Mouse (Mus musculus): ENCODE measurements around the gene Ttll1. TPM values are rescaled to one million over a fixed set of nuclear protein-coding genes. Genes with fewer than 3 reads are reported as not detected.

Gene Ttll1
- 1 to 10 TPM; 3.6 to 5.1 TPM for total RNA-seq (2021)
- long read RNA-seq, experiment 1, transcript Ttll1-201 (12 exons, 2,060 nt) = major isoform, 6 of 7 reads
- long read RNA-seq, experiment 1, partial matches to known transcripts = 0 of 7 reads
- long read RNA-seq, experiment 1, other reads (novel, unspliced or antisense) = 1 of 7 reads
- long read RNA-seq, experiment 2, transcript Ttll1-201 (12 exons, 2,060 nt) = major isoform, 10 of 10 reads
- long read RNA-seq, experiment 2, partial matches to known transcripts = 0 of 10 reads
- long read RNA-seq, experiment 2, other reads (novel, unspliced or antisense) = 0 of 10 reads

GRCm38 (mm10) chr15:83510805-83511405 is at the start of gene Ttll1:
Ttll1 (minus strand) TSS chr15:83510893.
- intact Hi-C loops (cut with DNase I; ENCODE audit: low total_unique reads) = no loop called here
- peak; percentile 94 for DNase-seq

DNA sequence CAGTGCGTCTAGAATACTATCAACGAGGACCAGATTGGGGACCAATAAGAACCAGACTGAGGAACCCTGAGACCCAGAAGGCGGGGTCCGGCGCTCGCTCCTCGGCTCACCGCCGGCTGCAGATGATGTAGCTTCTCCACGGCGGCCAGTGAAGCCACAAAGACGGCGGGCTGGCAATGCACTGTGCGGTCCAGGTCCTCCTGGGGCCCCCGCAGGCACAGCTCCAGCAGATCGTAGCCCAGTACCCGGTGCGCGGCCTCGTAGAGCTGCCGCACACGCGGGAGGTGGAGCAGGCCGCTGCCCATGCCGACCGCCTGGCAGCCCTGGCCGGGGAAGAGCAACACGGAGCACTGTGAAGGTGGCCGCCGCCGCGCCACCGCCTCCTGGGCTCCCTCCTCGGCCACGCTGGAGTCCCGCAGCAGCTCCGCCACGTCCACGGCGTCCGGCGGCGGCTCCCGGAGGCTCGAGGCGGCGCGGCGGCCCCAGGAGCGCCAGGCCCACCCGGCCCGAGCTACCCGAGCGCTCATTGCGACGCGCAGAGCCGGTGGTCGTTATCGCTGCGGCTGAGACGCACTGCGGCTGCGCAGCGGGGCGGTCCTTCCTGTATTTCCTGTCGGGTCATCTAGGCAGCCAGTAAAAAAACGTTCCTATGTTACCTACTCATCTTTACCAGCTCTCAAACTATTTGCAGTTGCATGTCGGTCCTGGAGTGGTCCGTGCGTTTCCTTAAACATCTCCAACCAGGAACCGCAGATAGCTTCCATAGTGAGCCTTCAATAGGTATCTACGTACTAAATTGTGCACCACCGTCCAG is 44.7 kb upstream of the Ttll1 start:
- intact Hi-C loops (cut with DNase I; ENCODE audit: low total_unique reads) = no loop called here
- peak; percentile 86 for DNase-seq

- intact Hi-C loops (cut with DNase I; ENCODE audit: low total_unique reads) = no loop called here
These were observed 43.1 kb upstream of the Ttll1 start for GRCm38 (mm10) chr15:83553831-83554230.

DNA sequence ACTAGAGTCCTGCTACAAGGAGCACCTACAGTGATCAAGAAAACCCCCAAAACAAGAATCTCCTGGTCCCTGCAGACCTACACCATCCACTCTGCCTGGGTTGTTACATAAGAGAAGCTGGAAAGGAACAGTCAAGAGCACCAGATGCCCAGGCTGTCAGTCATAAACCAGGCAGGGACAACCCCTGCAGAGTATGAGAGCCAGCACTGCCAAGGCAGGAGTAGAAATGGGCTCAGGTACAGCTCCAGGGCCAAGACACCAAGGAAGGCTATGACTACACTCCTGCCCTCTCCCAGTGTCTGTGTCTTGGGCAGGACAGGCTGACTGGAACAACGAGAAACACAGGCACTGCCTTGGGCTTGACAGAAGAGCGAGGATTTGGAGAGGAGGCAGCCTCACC is 39.4 kb upstream of the Ttll1 start:
- intact Hi-C loops (cut with DNase I; ENCODE audit: low total_unique reads) = no loop called here

More at GRCm38 (mm10) chr15:83553831-83554230, 43.1 kb upstream of the Ttll1 start:
- DNase-seq = no peak

GRCm38 (mm10) chr15:83547144-83547543 is 36.5 kb upstream of the Ttll1 start:
- intact Hi-C loops (cut with DNase I; ENCODE audit: low total_unique reads) = no loop called here
- no peak for DNase-seq

More for the DNA sequence above, 39.4 kb upstream of the Ttll1 start:
- DNase-seq = no peak

GRCm38 (mm10) chr15:83546029-83546428 is 35.3 kb upstream of the Ttll1 start:
- intact Hi-C loops (cut with DNase I; ENCODE audit: low total_unique reads) = no loop called here
- no peak for DNase-seq

DNA sequence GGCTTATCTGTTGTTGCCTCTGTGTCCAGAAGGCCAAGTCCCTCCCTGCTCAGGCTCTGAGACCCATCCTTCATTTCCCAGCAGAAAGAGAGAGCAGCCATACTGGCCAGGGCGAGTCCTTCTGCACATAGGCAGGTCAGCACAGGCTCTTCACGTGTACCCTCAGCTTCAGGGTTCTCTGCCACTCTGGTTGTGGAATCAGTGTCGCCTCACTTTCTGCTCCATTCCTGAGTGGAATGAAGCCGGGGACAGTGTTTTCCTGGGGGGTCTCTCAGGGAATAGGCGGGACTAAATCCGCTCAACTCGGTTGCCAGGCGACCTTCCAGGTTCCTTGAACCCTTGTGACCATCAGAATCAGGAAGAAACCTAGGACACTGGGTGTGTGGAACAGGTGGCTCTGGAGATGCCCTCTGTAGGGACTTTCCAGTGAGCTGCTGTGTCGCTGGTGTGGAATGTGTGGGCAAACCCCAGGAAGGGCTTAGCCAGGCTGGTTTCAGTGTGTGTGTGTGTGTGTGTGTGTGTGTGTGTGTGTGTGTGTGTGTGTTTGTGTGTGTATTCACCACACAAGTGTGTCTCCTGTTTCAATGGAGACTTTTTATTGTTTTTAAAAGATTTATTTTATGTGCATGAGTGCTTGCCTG is 31.1 kb upstream of the Ttll1 start:
- intact Hi-C loops (cut with DNase I; ENCODE audit: low total_unique reads) = no loop called here
- no peak for DNase-seq

DNA sequence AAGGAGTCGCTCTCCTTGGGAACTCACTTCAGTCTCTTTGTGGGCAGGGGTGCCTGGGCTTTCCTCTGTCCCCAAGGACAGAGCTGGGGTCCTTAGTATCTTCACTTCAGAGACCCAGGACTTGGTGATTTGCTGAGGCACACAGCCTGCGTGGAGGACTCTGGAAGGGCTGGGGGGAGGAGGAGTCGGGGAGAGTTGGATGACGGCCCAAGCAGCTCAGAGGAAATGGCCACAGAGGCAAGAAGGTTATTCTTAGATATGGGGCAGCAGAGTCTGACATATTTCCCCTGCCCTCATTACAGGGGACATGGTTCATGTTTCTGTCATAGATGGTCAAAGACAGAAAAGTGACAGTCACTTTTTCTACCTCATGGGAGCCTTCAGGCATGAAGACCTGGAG is 29.2 kb upstream of the Ttll1 start:
- intact Hi-C loops (cut with DNase I; ENCODE audit: low total_unique reads) = no loop called here
- DNase-seq = peak; percentile 70

DNA sequence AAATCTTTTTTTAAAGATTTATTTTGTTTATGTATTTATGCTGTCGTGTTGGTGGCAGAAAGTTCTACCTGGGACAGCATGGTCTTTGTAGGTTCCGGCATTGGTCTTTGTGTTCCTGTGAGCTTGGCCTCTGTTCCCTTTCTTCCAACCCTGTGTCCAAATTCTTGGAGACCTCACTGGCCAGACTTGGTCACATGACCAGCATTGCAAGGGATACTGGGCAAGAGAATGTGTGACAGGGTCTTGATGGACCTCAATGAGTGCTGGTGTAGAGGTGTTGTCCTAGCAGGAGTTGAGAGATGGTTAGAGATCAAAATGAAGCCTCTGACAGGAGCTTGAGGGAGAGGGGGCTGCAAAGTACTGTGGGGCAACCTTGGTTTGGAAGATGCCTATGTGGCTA is 28.2 kb upstream of the Ttll1 start:
- intact Hi-C loops (cut with DNase I; ENCODE audit: low total_unique reads) = no loop called here
- DNase-seq = no peak

GRCm38 (mm10) chr15:83535890-83536231 is 25.2 kb upstream of the Ttll1 start:
- no peak for DNase-seq
- intact Hi-C loops (cut with DNase I; ENCODE audit: low total_unique reads) = no loop called here

DNA sequence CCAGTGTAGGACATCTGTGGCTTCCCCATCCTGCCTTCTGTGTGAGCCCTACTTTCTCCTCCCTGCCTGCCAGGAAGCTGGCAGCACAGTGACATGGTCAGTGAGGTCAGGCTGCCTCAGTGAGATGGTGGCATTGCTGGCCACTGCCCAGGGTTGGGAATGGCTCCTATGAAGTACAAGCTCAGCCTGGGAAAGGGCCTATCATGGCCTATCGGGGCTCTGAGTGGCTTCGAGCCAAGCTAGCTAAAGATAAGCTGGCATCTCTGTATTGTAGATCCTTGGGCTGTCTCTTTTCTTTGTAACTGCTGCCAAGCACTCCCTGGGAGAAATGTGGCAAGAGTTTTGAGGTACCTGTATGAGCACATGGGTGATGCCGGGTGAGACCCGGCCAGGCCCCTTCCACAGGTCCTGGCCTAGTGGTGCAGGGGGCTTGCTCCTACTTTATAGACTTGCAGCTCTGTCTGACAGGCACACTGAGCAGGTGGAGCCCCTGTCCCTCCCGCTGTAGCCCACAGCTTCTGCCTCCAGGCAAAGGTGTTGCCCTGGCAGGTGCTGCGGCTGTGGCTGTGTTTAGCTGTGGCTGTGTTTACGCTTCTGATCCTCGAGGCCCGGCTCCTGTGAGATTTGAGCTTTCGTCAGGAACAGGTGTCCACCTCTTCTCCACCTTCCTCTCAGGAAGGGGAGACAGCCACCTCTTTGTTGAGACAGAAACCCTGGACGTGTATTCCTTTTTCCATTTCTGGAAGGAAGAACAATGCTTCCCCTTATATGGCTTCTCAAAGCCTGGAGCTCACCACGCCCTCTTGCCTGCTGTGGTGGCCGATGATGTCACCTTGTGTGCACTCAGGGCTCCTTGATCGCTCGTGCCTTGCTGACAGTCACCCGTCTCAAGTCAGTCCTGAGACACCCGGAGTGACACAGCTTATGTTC is 24.5 kb upstream of the Ttll1 start:
- no peak for DNase-seq
- intact Hi-C loops (cut with DNase I; ENCODE audit: low total_unique reads) = no loop called here

DNA sequence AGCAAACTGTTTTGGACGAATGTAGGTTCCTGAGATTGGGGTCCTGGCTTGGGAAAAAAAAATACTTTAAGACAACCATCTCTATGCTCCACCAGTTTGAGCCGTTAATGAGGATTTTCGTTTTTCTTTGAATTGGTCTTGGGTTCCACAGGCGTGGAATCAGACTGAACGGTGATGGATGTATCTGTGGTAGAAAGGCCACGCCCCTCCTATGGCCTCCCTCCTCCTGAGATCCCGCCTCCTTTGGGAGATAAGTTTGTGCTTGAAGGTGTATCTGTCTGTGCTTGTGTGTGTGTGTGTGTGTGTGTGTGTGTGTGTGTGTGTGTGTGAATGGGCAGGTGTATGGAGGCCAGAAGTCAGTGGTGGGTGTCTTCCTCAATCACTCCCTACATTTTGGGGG is 21.9 kb upstream of the Ttll1 start:
- no peak for DNase-seq
- intact Hi-C loops (cut with DNase I; ENCODE audit: low total_unique reads) = no loop called here

DNA sequence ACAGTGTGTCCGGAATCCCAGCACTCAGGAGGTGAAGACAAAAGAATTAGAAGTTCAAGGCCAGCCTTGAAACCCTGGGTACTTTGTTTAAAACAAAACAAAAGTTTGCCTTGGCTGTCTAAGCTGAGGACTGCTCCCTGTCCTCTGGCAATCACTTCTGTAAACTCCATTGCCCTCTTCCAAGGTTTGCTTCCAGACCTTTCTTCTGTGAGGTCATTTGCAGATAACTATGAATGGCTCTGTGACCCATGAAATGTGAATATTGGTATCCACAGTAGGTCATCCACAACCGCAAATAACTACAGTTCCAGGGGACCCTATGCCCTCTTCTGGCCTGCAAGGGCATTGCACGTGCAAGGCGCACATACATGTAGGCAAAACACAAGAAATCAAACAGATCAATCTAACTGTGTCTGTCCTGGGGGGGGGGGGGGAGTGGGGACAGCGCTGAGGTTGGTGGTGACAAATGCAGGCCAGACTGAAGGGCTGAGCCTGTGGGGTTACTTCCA is 21.3 kb upstream of the Ttll1 start:
- no peak for DNase-seq
- intact Hi-C loops (cut with DNase I; ENCODE audit: low total_unique reads) = no loop called here

DNA sequence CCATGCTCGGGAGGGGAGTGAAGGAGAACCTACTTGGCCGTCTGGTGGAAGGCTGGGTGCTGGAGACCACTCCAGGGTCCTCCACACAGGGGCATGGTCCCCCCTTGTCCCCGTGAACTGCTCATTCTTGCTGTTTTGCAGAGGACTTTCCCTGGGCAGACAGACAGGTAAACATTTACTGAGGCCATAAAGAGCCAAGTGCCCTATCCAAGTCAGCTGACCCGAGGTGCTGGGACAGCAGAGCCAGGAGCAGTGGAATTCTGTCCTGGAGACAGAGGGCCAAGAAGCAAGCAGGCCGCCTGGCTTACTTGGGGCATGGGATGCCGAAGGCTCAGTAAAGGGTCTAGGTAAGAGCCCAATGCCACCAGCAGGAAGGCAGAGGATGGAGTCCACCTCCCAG is 20.0 kb upstream of the Ttll1 start:
- intact Hi-C loops (cut with DNase I; ENCODE audit: low total_unique reads) = no loop called here
- DNase-seq = no peak

- DNase-seq = no peak
These were observed 19.5 kb upstream of the Ttll1 start for GRCm38 (mm10) chr15:83530233-83530632.

GRCm38 (mm10) chr15:83529765-83530164 is 19.1 kb upstream of the Ttll1 start:
- DNase-seq = no peak
- intact Hi-C loops (cut with DNase I; ENCODE audit: low total_unique reads) = no loop called here

More at GRCm38 (mm10) chr15:83530233-83530632, 19.5 kb upstream of the Ttll1 start:
- intact Hi-C loops (cut with DNase I; ENCODE audit: low total_unique reads) = no loop called here

DNA sequence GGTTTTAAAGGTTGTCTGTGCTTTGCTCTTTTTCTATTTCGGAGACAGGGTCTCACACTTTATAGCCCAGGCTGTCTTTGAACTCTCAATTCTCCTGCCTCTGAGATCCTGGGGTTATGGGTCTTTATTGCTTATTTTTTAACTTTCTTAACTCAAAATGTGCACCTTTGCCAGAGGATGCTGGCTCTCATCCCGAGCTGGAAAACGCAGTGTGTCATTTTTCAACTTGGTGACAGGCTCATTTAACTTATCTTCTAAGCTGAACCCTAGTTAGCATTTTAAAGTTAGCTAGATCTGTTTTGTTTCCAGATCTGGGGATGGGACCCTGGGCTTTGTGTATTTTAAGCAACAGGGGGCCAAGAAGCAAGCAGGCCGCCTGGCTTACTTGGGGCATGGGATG is 18.2 kb upstream of the Ttll1 start:
- intact Hi-C loops (cut with DNase I; ENCODE audit: low total_unique reads) = no loop called here
- no peak for DNase-seq

DNA sequence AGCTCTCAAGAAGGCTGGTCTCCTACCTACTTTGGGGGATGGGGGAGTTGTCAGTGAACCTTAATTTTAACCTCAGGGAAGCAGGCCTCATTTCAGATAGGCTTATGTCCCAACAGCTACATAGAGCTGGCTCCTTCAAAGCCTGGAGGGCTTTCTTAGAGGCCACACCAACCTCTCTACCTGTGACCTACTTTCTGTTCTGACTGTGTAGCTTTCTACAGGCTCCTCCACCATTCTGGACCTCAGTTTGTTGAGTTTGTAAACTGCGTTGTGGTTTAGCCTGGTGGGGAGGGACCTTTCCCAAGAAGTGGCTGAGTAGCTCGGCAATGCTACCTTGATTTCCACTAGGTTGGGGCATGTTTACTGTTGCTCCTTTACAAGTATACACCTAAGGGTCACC is 17.1 kb upstream of the Ttll1 start:
- intact Hi-C loops (cut with DNase I; ENCODE audit: low total_unique reads) = no loop called here
- no peak for DNase-seq

DNA sequence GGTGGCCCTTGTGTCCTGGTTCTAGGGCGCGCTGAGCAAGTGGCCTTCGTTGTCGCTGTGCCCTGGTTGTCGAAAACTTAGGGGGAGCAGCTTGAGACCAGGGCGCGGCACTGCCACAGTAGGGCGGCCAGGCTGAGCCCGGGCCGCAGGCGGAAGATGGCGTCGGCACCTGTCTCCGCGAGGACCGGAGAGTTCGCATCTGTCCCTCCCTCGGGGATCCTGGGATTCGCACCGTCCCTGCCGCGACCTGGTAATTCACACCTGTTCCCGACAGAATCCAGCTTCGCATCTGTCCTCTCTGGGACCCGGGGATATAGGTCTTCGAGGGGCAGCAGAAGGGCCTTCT is 16.4 kb upstream of the Ttll1 start:
- intact Hi-C loops (cut with DNase I; ENCODE audit: low total_unique reads) = no loop called here
- DNase-seq = no peak
